Mouse (Mus musculus) CD4-positive, CD25-positive, alpha-beta regulatory T cell, adult 2 months (primary cell): ENCODE results near the gene Lrtm1.

Experiments used
- DNase-seq: peaks from one replicate; pipeline ENCODE4 v3.0.0-alpha.2; 2012; ENCODE audit warnings: low read depth, low spot score

The Lrtm1 gene

GRCm38 (mm10) chr14:29017883-29018282, at the start of gene Lrtm1:
Lrtm1 (plus strand) TSS chr14:29018208.
- DNase-seq, result no peak

GRCm38 (mm10) chr14:28969247-28969646, 48.8 kb upstream of the Lrtm1 start:
- DNase-seq, result no peak

- DNase-seq, result no peak
These were observed 45.4 kb upstream of the Lrtm1 start for GRCm38 (mm10) chr14:28972620-28973019.

- DNase-seq, result no peak
These were observed 38.8 kb upstream of the Lrtm1 start for GRCm38 (mm10) chr14:28979230-28979629.

GRCm38 (mm10) chr14:28980482-28980881, 37.5 kb upstream of the Lrtm1 start:
- DNase-seq, result no peak

GRCm38 (mm10) chr14:28984276-28984675, 33.7 kb upstream of the Lrtm1 start:
- no peak for DNase-seq

- no peak for DNase-seq
These were observed 29.7 kb upstream of the Lrtm1 start for GRCm38 (mm10) chr14:28988211-28988900.

- DNase-seq, result no peak
These were observed 21.4 kb upstream of the Lrtm1 start for GRCm38 (mm10) chr14:28996569-28996968.

GRCm38 (mm10) chr14:29005228-29005840, 12.7 kb upstream of the Lrtm1 start:
- DNase-seq, result no peak

GRCm38 (mm10) chr14:29009644-29010043, 8.4 kb upstream of the Lrtm1 start:
- no peak for DNase-seq

GRCm38 (mm10) chr14:29013161-29013560, 4.8 kb upstream of the Lrtm1 start:
- DNase-seq, result no peak

- DNase-seq, result no peak
These were observed 3.3 kb upstream of the Lrtm1 start for GRCm38 (mm10) chr14:29014680-29015079.

GRCm38 (mm10) chr14:29015896-29016295, 2.1 kb upstream of the Lrtm1 start:
- DNase-seq, result no peak

- DNase-seq, result no peak
These were observed 450 bp downstream of the Lrtm1 start for GRCm38 (mm10) chr14:29018316-29019000.

GRCm38 (mm10) chr14:29021295-29021694, 3.3 kb downstream of the Lrtm1 start:
- DNase-seq, result no peak

- no peak for DNase-seq
These were observed 5.2 kb downstream of the Lrtm1 start for GRCm38 (mm10) chr14:29023246-29023645.

GRCm38 (mm10) chr14:29025335-29025734, 7.3 kb downstream of the Lrtm1 start:
- no peak for DNase-seq

GRCm38 (mm10) chr14:29027276-29027675, 9.3 kb downstream of the Lrtm1 start:
- no peak for DNase-seq

GRCm38 (mm10) chr14:29028391-29029106, 10.5 kb downstream of the Lrtm1 start:
- no peak for DNase-seq

- no peak for DNase-seq
These were observed 11.1 kb downstream of the Lrtm1 start for GRCm38 (mm10) chr14:29029107-29029469.

GRCm38 (mm10) chr14:29029896-29030420, 11.9 kb downstream of the Lrtm1 start:
- DNase-seq, result no peak

GRCm38 (mm10) chr14:29030519-29030918, 12.5 kb downstream of the Lrtm1 start:
- no peak for DNase-seq
